ENCODE assay signal across 17 mouse cellular contexts in genomic region chr9:92718337-92718736, GRCm38 (mm10).
A peak's percentile ranks its signal among the peaks of the same experiment; 100 is the strongest.
DNase-seq lines count a peak whose midpoint lies in the region; ATAC-seq lines count a peak whose summit lies in the region.
"Had no signal": no experiment of that assay in that cellular context is flagged by ENCODE, and none has a peak within 500 bp of the region (broad histone marks: within the 10 kb centered on the region; RNA-seq: fewer than 3 reads in every experiment).

No protein-coding gene starts in this region.

- no peak overlapping the region for H3K9ac ChIP-seq in limb, embryonic 12.5 days (replicated peaks)
- H3K9ac ChIP-seq in liver, embryonic 12.5 days, result no peak overlapping the region
- H3K9ac ChIP-seq: embryonic facial prominence, embryonic 15.5 days; liver, embryonic 13.5 days had no signal

- ATAC-seq in limb, embryonic 12.5 days (ENCODE audit: insufficient number of reproducible peaks, insufficient read depth, low FRiP score, low TSS enrichment, low read depth), result peak; percentile 63; the same call in 1 of the 2 replicates
- ATAC-seq in liver, embryonic 12.5 days, result no peak
- ATAC-seq: CD4-positive, CD25-positive, alpha-beta regulatory T cell, adult 4 months; forebrain, embryonic 14.5 days; midbrain, embryonic 16.5 days had no signal

- H3K4me1 ChIP-seq in limb, embryonic 12.5 days (replicated peaks), result peaks cover 3% of the 10 kb centered on the region; the same call in 1 of the 2 replicates
- no peaks in the 10 kb centered on the region for H3K4me1 ChIP-seq in limb, embryonic 10.5 days
- no peaks in the 10 kb centered on the region for H3K4me1 ChIP-seq in liver, embryonic 12.5 days
- H3K4me1 ChIP-seq: embryonic facial prominence, embryonic 15.5 days; heart, embryonic 10.5 days; liver, embryonic 13.5 days had no signal

- H3K27ac ChIP-seq in limb, embryonic 12.5 days, result no peak overlapping the region
- no peak overlapping the region for H3K27ac ChIP-seq in limb, embryonic 10.5 days
- H3K27ac ChIP-seq in liver, embryonic 12.5 days, result no peak overlapping the region
- H3K27ac ChIP-seq: embryonic facial prominence, embryonic 15.5 days; heart, embryonic 10.5 days; layer of hippocampus, adult 2 months; liver, embryonic 13.5 days had no signal

- H3K27me3 ChIP-seq in limb, embryonic 12.5 days, result no peaks in the 10 kb centered on the region
- H3K27me3 ChIP-seq in limb, embryonic 10.5 days (ENCODE audit: low read depth, poor library complexity, severe bottlenecking), result no peaks in the 10 kb centered on the region
- H3K27me3 ChIP-seq in liver, embryonic 12.5 days (replicated peaks), result no peaks in the 10 kb centered on the region
- H3K27me3 ChIP-seq: embryonic facial prominence, embryonic 15.5 days; liver, embryonic 13.5 days had no signal

- no peaks in the 10 kb centered on the region for H3K36me3 ChIP-seq in limb, embryonic 12.5 days
- no peaks in the 10 kb centered on the region for H3K36me3 ChIP-seq in limb, embryonic 10.5 days
- no peaks in the 10 kb centered on the region for H3K36me3 ChIP-seq in liver, embryonic 12.5 days
- H3K36me3 ChIP-seq: embryonic facial prominence, embryonic 15.5 days; heart, embryonic 10.5 days; liver, embryonic 13.5 days had no signal

- no peak for DNase-seq in limb, embryonic 10.5 days (ENCODE audit: low spot score)
- peak; percentile 28 for DNase-seq in adrenal gland, postnatal 10 days
- peak; percentile 49 to 60 for DNase-seq in adrenal gland, postnatal 36 days
- DNase-seq in lung, postnatal 10 days, result peak; percentile 19
- no peak for DNase-seq in cerebellum, adult 9-10 months
- DNase-seq: cerebellum, adult 11 months; liver, embryonic 13.5 days; right cerebral cortex, postnatal 25 days; thymus, adult 2 months had no signal

- no peak overlapping the region for H3K4me2 ChIP-seq in limb, embryonic 12.5 days
- no peak overlapping the region for H3K4me2 ChIP-seq in liver, embryonic 12.5 days
- H3K4me2 ChIP-seq: embryonic facial prominence, embryonic 15.5 days; liver, embryonic 13.5 days had no signal

- no peak overlapping the region for H3K4me3 ChIP-seq in limb, embryonic 12.5 days (replicated peaks)
- no peak overlapping the region for H3K4me3 ChIP-seq in limb, embryonic 10.5 days
- no peak overlapping the region for H3K4me3 ChIP-seq in liver, embryonic 12.5 days
- H3K4me3 ChIP-seq: embryonic facial prominence, embryonic 15.5 days; heart, embryonic 10.5 days; layer of hippocampus, adult 2 months; liver, embryonic 13.5 days had no signal

- H3K9me3 ChIP-seq in limb, embryonic 12.5 days, result no peaks in the 10 kb centered on the region
- no peaks in the 10 kb centered on the region for H3K9me3 ChIP-seq in limb, embryonic 10.5 days (replicated peaks)
- H3K9me3 ChIP-seq in liver, embryonic 12.5 days (replicated peaks), result no peaks in the 10 kb centered on the region
- H3K9me3 ChIP-seq: embryonic facial prominence, embryonic 15.5 days; heart, embryonic 10.5 days; liver, embryonic 13.5 days had no signal

Comparison
In these comparisons a context has a peak if more than half of its experiments do, and no peak if none do; other contexts are left out.
1. DNase-seq: peak in adrenal gland, postnatal 10 days (single experiment), adrenal gland, postnatal 36 days (2 of 2) and lung, postnatal 10 days (single experiment); none in limb, embryonic 10.5 days (single experiment) and cerebellum, adult 9-10 months (single experiment).